Mouse (Mus musculus) kidney, adult 2 months (tissue): Measurements from ENCODE around the gene Duoxa2. TPM values are rescaled to one million over a fixed set of nuclear protein-coding genes. Genes with fewer than 3 reads are reported as not detected.

ENCODE experiments used
- DNase-seq: peaks from one replicate; pipeline ENCODE4 v3.0.0; 2021
- H3K27ac ChIP-seq: fragments of 200-500 bp; 2 replicates; pipeline ENCODE4 v1.5.1; 2012; ENCODE audit warnings: low read depth, low read length, control low read depth, inconsistent platforms; ENCODE audit not compliant: insufficient read depth
- H3K27me3 ChIP-seq: fragments of 200-500 bp; replicated peaks from 2 replicates; pipeline ENCODE4 v1.6.1; 2012; ENCODE audit warnings: mild to moderate bottlenecking, moderate library complexity, low read length, inconsistent platforms; ENCODE audit not compliant: control insufficient read depth, insufficient read depth
- H3K36me3 ChIP-seq: fragments of 200-500 bp; 2 replicates; pipeline ENCODE4 v1.6.1; 2012; ENCODE audit warnings: mild to moderate bottlenecking, moderate library complexity, low read length, inconsistent platforms; ENCODE audit not compliant: control insufficient read depth, insufficient read depth
- H3K4me1 ChIP-seq: fragments of 200-500 bp; 2 replicates; pipeline ENCODE4 v1.6.1; 2011; ENCODE audit warnings: low read length; ENCODE audit not compliant: control insufficient read depth, insufficient read depth
- H3K4me3 ChIP-seq: fragments of 200-500 bp; 2 replicates; pipeline ENCODE4 v1.5.1; 2011; ENCODE audit warnings: mild to moderate bottlenecking, low read depth, low read length, control low read depth; ENCODE audit not compliant: insufficient read depth
- CTCF ChIP-seq: fragments of 200-500 bp; conservative IDR thresholded peaks from 2 replicates; pipeline ENCODE4 v1.5.1; 2011; ENCODE audit warnings: low read depth, mild to moderate bottlenecking, control low read depth, low read length, moderate library complexity, mixed read lengths; ENCODE audit not compliant: insufficient read depth, insufficient read length
- POLR2A ChIP-seq: fragments of 200-500 bp; IDR thresholded peaks from one replicate; pipeline ENCODE4 v1.6.1; 2011; ENCODE audit warnings: low read depth, low read length, control low read depth
- WGBS: fragments of 180-500 bp; shearing (Covaris S2); methylation state at CpG from one replicate; pipeline ENCODE4 v1.1.7; 2018; 5-methylcytosine and 5-hydroxymethylcytosine counted together
- polyA plus RNA-seq: library from polyadenylated mRNA; depleted of rRNA; stranded (reverse); fragments of >200 nt; gene quantifications from 2 replicates; pipeline ENCODE4 v1.2.3, GENCODE M21; 2012

Gene Duoxa2
- polyA plus RNA-seq, 1 experiment = not detected

- no peak for TF ChIP-seq CTCF
- TF ChIP-seq POLR2A = no peak
- Histone ChIP-seq H3K36me3 (no peaks in the 10 kb centered on the region), H3K4me1 (no peaks in the 10 kb centered on the region), H3K27ac (no peak overlapping the region), H3K4me3 (no peak overlapping the region), H3K27me3 (no peaks in the 10 kb centered on the region)
- no peak for DNase-seq
- 53% methylated on average over 7 of the region's 7 CpGs for WGBS
Measured at GRCm38 (mm10) chr2:122286137-122286536, 12.6 kb upstream of the Duoxa2 start.

- no peak for DNase-seq
- 6% methylated on average over 7 of the region's 7 CpGs for WGBS
- no peak overlapping the region for H3K4me3 ChIP-seq
- peaks cover 3% of the 10 kb centered on the region; the same call in 1 of the 2 replicates for H3K4me1 ChIP-seq
- H3K27me3 ChIP-seq = peaks cover 9% of the 10 kb centered on the region
- no peaks in the 10 kb centered on the region for H3K36me3 ChIP-seq
- H3K27ac ChIP-seq = no peak overlapping the region
- TF ChIP-seq POLR2A (no peak), CTCF (no peak)
Measured at GRCm38 (mm10) chr2:122294916-122295315, 3.8 kb upstream of the Duoxa2 start.

DNA sequence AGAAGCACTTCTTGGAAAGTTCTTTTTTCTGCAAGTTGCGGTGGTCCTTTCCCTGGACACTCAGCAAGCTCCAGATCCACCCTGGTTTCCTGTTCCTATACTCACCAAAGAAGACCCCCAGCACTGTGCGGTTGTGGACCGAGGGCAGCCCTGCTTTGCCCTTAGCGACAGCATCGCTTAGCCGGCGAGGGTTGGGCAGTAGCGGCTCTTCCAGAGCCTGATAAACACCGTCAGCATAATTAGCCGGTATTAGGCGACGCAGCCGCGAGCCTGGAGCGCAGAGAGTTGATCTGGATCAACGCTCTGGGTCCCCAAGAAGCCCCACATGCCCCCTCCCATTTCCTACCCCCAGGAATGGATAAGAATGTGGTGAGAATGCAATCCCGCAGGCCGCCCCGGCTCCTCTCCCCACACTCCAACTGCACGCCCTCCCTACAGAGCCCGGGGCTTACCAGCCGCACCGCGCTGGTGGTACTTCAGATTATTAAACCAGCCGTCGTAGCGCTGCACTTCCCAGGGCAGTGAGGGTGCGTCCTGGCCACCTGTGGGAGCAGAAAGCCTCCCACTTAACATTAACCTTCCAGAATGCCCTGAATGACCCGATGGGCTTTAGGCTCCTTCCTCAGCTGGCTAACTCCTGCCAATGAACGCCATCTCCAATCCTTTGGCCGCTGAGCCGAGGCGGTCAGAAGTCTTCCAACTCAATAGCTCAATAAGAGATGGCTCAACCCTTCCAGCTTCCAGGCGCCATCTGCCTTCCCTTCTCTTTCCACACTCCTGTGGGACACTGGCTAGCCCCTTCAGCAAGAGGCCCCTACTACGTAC lies 1.2 kb upstream of the Duoxa2 start:
- DNase-seq = no peak
- no peak for TF ChIP-seq CTCF
- no peak for TF ChIP-seq POLR2A
- no peak overlapping the region for H3K27ac ChIP-seq
- 3% methylated on average over 35 of the region's 35 CpGs for whole genome bisulfite sequencing
- peaks cover 9% of the 10 kb centered on the region for H3K4me1 ChIP-seq
- H3K4me3 ChIP-seq = no peak overlapping the region
- H3K36me3 ChIP-seq = no peaks in the 10 kb centered on the region
- peaks cover 12% of the 10 kb centered on the region for H3K27me3 ChIP-seq

DNA sequence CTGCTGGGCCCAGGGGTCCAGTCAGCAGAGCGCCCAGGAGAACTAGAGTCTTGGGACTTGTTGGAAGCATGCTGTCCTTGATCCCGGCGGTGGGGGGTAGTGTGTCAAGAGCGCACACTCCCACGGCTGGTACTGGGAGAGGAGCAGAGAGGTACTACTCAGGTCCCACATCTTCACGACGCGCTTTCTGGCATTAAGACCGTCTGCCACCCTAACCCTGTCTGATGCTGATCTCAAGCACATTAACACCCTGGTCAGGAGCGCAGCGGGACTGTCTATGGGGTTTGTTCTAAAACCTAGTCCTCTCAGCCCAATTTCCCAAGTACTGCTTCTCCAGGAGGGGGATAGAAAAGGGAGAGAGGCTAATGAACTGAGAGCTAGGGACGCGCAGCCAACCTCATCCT lies 602 bp upstream of the Duoxa2 start, which contains the start of gene Duox2:
Gene Duox2 (minus strand): TSS at position 354 of the 404 bp plus-strand sequence.
- H3K27me3 ChIP-seq = peaks cover 12% of the 10 kb centered on the region
- DNase-seq = no peak
- peak within 1 kb of the TSS; percentile 23; the same call in 1 of the 2 replicates for H3K4me3 ChIP-seq
- peaks cover 9% of the 10 kb centered on the region for H3K4me1 ChIP-seq
- 4% methylated on average over 13 of the region's 13 CpGs for WGBS
- H3K27ac ChIP-seq = no peak within 1 kb of the TSS
- TF ChIP-seq POLR2A (no peak), CTCF (no peak)
- H3K36me3 ChIP-seq = no peaks in the 10 kb centered on the region

- Histone ChIP-seq H3K4me1 (peaks cover 9% of the 10 kb centered on the region), H3K36me3 (no peaks in the 10 kb centered on the region), H3K27ac (no peak overlapping the region), H3K4me3 (no peak overlapping the region), H3K27me3 (peaks cover 12% of the 10 kb centered on the region; the same call in 1 of the 2 replicates)
- WGBS = 26% methylated on average over 14 of the region's 14 CpGs
- TF ChIP-seq CTCF (no peak), POLR2A (no peak)
- DNase-seq = no peak
Measured at GRCm38 (mm10) chr2:122299911-122300655, 1.4 kb downstream of the Duoxa2 start.

GRCm38 (mm10) chr2:122300656-122301020 lies 1.9 kb downstream of the Duoxa2 start:
- Histone ChIP-seq H3K27me3 (peaks cover 12% of the 10 kb centered on the region; the same call in 1 of the 2 replicates), H3K36me3 (no peaks in the 10 kb centered on the region), H3K27ac (no peak overlapping the region), H3K4me3 (no peak overlapping the region), H3K4me1 (peaks cover 9% of the 10 kb centered on the region)
- 8% methylated on average over 14 of the region's 14 CpGs for WGBS
- TF ChIP-seq POLR2A = no peak
- TF ChIP-seq CTCF = no peak
- DNase-seq = no peak
